Mouse (Mus musculus): ENCODE measurements around the gene Adcy6. TPM values are rescaled to one million over a fixed set of nuclear protein-coding genes. Genes with fewer than 3 reads are reported as not detected.

Adcy6 gene
- polyA plus RNA-seq, 1 experiment from 2014 or later = 6.4 TPM

DNA sequence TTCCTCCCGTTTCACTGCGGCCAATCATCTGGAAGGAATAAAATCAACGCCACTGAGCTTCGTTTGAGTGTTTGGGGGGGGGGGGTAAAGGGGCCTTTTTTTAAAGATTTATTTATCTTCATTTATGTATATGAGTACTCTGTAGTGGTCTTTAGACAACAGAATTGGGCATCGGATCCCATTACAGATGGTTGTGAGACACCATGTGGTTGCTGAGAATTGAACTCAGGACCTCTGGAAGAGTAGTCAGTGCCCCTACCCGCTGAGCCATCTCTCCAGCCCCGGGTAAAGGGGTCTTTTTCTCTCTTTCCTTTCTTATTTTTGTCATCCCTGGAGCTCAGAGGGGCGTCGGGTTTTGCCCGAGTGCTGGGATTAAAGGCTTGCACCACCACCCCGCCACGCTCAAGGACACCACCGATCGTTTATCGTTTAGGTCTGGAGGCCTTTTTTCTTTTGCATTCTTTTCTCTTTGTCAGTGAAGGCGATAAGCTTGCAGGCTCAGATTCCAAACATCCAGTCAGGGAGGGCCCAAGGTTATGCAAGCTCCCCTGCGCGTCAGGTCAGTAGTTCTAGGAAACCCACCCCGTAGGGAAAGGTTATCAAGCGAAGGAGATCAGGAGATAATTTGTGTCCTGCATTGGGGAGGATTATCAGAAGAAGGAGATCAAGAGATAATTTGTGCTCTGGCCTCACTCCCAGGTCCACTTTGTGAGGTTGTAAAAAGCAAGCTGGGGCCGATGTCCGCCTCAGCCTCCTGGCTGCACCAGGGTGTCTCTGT, 41.4 kb downstream of the Adcy6 start:
- no peaks in the 10 kb centered on the region for H3K27me3 ChIP-seq (replicated peaks; ENCODE audit: control insufficient read depth, insufficient read depth, low read length)
- H3K27ac ChIP-seq (ENCODE audit: low read depth, low read length) = peak overlapping the region; percentile 89
- WGBS = 10% methylated on average over 22 of the region's 22 CpGs
- H3K4me1 ChIP-seq (ENCODE audit: control insufficient read depth, insufficient read depth, low read length) = peaks cover 20% of the 10 kb centered on the region
- DNase-seq (ENCODE audit: low spot score) (peak; percentile 4), ATAC-seq (peak; percentile 8; the same call in 1 of the 2 replicates)
- H3K9ac ChIP-seq (ENCODE audit: low read length) = peak overlapping the region; percentile 84
- peaks cover 12% of the 10 kb centered on the region; the same call in 1 of the 2 replicates for H3K36me3 ChIP-seq (ENCODE audit: control insufficient read depth, insufficient read depth, low read length)
- no peaks in the 10 kb centered on the region for H3K9me3 ChIP-seq (replicated peaks; ENCODE audit: control insufficient read depth, low read length)
- peak overlapping the region; percentile 92 for H3K4me3 ChIP-seq (ENCODE audit: low read depth, low read length)
- peak overlapping the region; percentile 50 for H3K4me2 ChIP-seq (ENCODE audit: low read length)

- H3K9me3 ChIP-seq (replicated peaks; ENCODE audit: control insufficient read depth, low read length) = no peaks in the 10 kb centered on the region
- ATAC-seq = peak; percentile 98
- peak overlapping the region; percentile 98 for H3K4me2 ChIP-seq (ENCODE audit: low read length)
- H3K9ac ChIP-seq (ENCODE audit: low read length) = peak overlapping the region; percentile 90
- under 1% methylated on average over 88 of the region's 88 CpGs for WGBS
- H3K36me3 ChIP-seq (ENCODE audit: control insufficient read depth, insufficient read depth, low read length) = peaks cover 22% of the 10 kb centered on the region; the same call in 1 of the 2 replicates
- peak; percentile 100 for DNase-seq (ENCODE audit: low spot score)
- no peaks in the 10 kb centered on the region for H3K27me3 ChIP-seq (replicated peaks; ENCODE audit: control insufficient read depth, insufficient read depth, low read length)
- peaks cover 20% of the 10 kb centered on the region for H3K4me1 ChIP-seq (ENCODE audit: control insufficient read depth, insufficient read depth, low read length)
- H3K27ac ChIP-seq (ENCODE audit: low read depth, low read length) = peak overlapping the region; percentile 89
- peak overlapping the region; percentile 92 for H3K4me3 ChIP-seq (ENCODE audit: low read depth, low read length)
Observed at GRCm38 (mm10) chr15:98567278-98568134, 42.4 kb downstream of the Adcy6 start.

- peak overlapping the region; percentile 98 for H3K4me2 ChIP-seq (ENCODE audit: low read length)
- peaks cover 22% of the 10 kb centered on the region; the same call in 1 of the 2 replicates for H3K36me3 ChIP-seq (ENCODE audit: control insufficient read depth, insufficient read depth, low read length)
- peak overlapping the region; percentile 88 for H3K27ac ChIP-seq (ENCODE audit: low read depth, low read length)
- H3K27me3 ChIP-seq (replicated peaks; ENCODE audit: control insufficient read depth, insufficient read depth, low read length) = no peaks in the 10 kb centered on the region
- DNase-seq (ENCODE audit: low spot score) (no peak), ATAC-seq (no peak)
- peak overlapping the region; percentile 92 for H3K4me3 ChIP-seq (ENCODE audit: low read depth, low read length)
- WGBS = under 1% methylated on average over 15 of the region's 15 CpGs
- peak overlapping the region; percentile 90 for H3K9ac ChIP-seq (ENCODE audit: low read length)
- no peaks in the 10 kb centered on the region for H3K9me3 ChIP-seq (replicated peaks; ENCODE audit: control insufficient read depth, low read length)
- H3K4me1 ChIP-seq (ENCODE audit: control insufficient read depth, insufficient read depth, low read length) = peaks cover 20% of the 10 kb centered on the region
Observed at GRCm38 (mm10) chr15:98566973-98567277, 43.0 kb downstream of the Adcy6 start.

DNA sequence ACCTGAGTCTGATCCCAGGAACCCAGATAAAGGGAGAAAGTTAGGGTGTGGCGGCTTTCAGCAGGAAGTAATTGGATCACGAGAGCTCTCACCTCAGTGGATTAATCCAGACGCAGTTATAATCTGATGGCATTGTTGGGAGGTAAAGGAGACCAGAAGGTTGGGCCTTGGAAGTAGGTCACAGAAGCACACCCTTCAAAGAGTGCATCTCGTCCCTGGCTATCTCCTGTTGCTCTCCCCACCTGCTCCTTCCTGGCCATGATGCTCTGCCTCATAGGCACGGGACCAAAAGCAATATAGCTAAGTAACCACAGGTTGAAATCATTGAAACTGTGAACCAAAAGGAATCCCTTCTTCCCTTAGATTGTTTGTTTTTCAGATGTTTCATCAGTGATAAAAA, 52.7 kb downstream of the Adcy6 start:
- H3K4me3 ChIP-seq (ENCODE audit: low read depth, low read length) = no peak overlapping the region

DNA sequence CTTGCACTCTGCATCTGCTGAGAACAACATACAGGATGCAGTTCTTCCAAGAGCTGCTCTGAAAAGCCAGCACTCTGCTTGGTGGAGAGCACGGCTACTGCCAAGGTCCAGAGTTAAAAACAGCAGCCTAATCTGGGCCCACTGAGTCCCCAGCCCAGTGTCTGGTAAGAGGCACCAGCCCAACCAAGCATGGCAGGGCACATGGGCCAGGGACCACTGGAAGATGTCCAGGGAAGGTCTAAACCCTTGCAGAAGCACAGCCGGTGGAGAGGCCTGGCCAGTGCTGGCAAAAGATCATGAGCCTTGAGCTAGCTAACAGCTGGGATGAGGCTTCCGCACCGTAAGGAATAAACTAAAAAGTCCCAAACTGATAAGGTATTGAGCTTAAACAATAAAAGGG, 54.0 kb downstream of the Adcy6 start:
- peaks cover 71% of the 10 kb centered on the region for H3K36me3 ChIP-seq (ENCODE audit: control insufficient read depth, insufficient read depth, low read length)
- no peak for DNase-seq (ENCODE audit: low spot score)
- H3K4me1 ChIP-seq (ENCODE audit: control insufficient read depth, insufficient read depth, low read length) = no peaks in the 10 kb centered on the region
- no peak overlapping the region for H3K4me2 ChIP-seq (ENCODE audit: low read length)
- no peak overlapping the region for H3K4me3 ChIP-seq (ENCODE audit: low read depth, low read length)
- H3K9me3 ChIP-seq (replicated peaks; ENCODE audit: control insufficient read depth, low read length) = no peaks in the 10 kb centered on the region
- ATAC-seq = no peak
- no peak overlapping the region for H3K9ac ChIP-seq (ENCODE audit: low read length)
- 95% methylated on average over 4 of the region's 4 CpGs for whole genome bisulfite sequencing
- H3K27me3 ChIP-seq (replicated peaks; ENCODE audit: control insufficient read depth, insufficient read depth, low read length) = no peaks in the 10 kb centered on the region
- no peak overlapping the region for H3K27ac ChIP-seq (ENCODE audit: low read depth, low read length)

More for the DNA sequence above, 52.7 kb downstream of the Adcy6 start:
- DNase-seq (ENCODE audit: low spot score) (no peak), ATAC-seq (no peak)
- Histone ChIP-seq H3K4me1 (ENCODE audit: control insufficient read depth, insufficient read depth, low read length) (no peaks in the 10 kb centered on the region), H3K9ac (ENCODE audit: low read length) (no peak overlapping the region), H3K9me3 (replicated peaks; ENCODE audit: control insufficient read depth, low read length) (no peaks in the 10 kb centered on the region), H3K36me3 (ENCODE audit: control insufficient read depth, insufficient read depth, low read length) (peaks cover 61% of the 10 kb centered on the region), H3K4me2 (ENCODE audit: low read length) (no peak overlapping the region), H3K27me3 (replicated peaks; ENCODE audit: control insufficient read depth, insufficient read depth, low read length) (no peaks in the 10 kb centered on the region), H3K27ac (ENCODE audit: low read depth, low read length) (no peak overlapping the region)
- WGBS = 91% methylated on average over 5 of the region's 5 CpGs

DNA sequence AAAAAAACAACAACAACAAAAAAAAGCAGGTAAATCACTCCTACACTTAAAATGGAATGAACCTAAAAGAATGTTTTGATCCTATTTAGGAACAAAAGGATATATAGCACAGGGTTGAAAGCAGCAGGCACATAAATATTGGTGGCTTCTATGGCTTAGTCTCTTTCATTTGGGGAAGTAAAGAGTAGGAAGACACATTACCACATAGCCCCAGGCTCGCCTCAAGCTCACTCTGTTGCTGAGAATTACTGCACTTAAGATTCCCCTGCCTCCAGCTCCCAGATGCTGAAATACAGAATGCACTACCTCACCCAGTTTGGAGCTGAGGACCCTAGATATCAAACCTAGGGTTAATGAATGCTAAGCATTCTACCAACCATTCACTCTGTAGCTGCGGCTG, 57.1 kb downstream of the Adcy6 start:
- peaks cover 77% of the 10 kb centered on the region for H3K36me3 ChIP-seq (ENCODE audit: control insufficient read depth, insufficient read depth, low read length)
- no peaks in the 10 kb centered on the region for H3K4me1 ChIP-seq (ENCODE audit: control insufficient read depth, insufficient read depth, low read length)
- 95% methylated on average over 2 of the region's 2 CpGs for WGBS
- H3K9ac ChIP-seq (ENCODE audit: low read length) = no peak overlapping the region
- DNase-seq (ENCODE audit: low spot score) (no peak), ATAC-seq (no peak)
- H3K4me2 ChIP-seq (ENCODE audit: low read length) = no peak overlapping the region
- H3K9me3 ChIP-seq (replicated peaks; ENCODE audit: control insufficient read depth, low read length) = no peaks in the 10 kb centered on the region
- H3K27me3 ChIP-seq (replicated peaks; ENCODE audit: control insufficient read depth, insufficient read depth, low read length) = no peaks in the 10 kb centered on the region
- H3K4me3 ChIP-seq (ENCODE audit: low read depth, low read length) = no peak overlapping the region
- H3K27ac ChIP-seq (ENCODE audit: low read depth, low read length) = no peak overlapping the region

- no peak overlapping the region for H3K4me3 ChIP-seq (ENCODE audit: low read depth, low read length)
- H3K4me2 ChIP-seq (ENCODE audit: low read length) = no peak overlapping the region
- no peaks in the 10 kb centered on the region for H3K9me3 ChIP-seq (replicated peaks; ENCODE audit: control insufficient read depth, low read length)
- no peak overlapping the region for H3K27ac ChIP-seq (ENCODE audit: low read depth, low read length)
- no peaks in the 10 kb centered on the region for H3K4me1 ChIP-seq (ENCODE audit: control insufficient read depth, insufficient read depth, low read length)
- H3K27me3 ChIP-seq (replicated peaks; ENCODE audit: control insufficient read depth, insufficient read depth, low read length) = no peaks in the 10 kb centered on the region
- no peak overlapping the region for H3K9ac ChIP-seq (ENCODE audit: low read length)
- ATAC-seq (no peak), DNase-seq (ENCODE audit: low spot score) (no peak)
- H3K36me3 ChIP-seq (ENCODE audit: control insufficient read depth, insufficient read depth, low read length) = peaks cover 93% of the 10 kb centered on the region
- WGBS = 93% methylated on average over 5 of the region's 5 CpGs
Observed at GRCm38 (mm10) chr15:98546843-98547242, 63.0 kb downstream of the Adcy6 start.

DNA sequence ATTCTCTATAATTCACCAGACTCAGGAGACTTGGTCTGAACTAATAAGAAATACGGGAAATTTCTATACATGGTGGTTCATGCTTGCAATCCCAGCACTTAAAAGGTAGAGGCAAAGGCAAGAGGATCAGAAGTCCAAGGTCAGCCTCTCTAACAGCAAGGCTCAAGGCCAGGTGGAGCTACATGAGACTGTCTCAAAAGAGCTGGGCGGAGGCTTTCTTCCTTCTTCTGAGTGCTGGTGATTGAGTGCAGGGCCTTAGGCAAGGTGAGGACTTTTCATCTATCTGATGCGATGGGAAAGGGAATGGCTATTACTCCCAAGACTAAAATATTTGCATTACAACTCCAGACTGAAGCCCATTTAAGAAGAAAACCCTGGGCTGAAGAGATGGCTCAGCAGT, 64.7 kb downstream of the Adcy6 start:
- Histone ChIP-seq H3K36me3 (ENCODE audit: control insufficient read depth, insufficient read depth, low read length) (peaks cover 84% of the 10 kb centered on the region), H3K27ac (ENCODE audit: low read depth, low read length) (no peak overlapping the region), H3K27me3 (replicated peaks; ENCODE audit: control insufficient read depth, insufficient read depth, low read length) (no peaks in the 10 kb centered on the region), H3K4me1 (ENCODE audit: control insufficient read depth, insufficient read depth, low read length) (no peaks in the 10 kb centered on the region), H3K4me2 (ENCODE audit: low read length) (no peak overlapping the region), H3K9ac (ENCODE audit: low read length) (no peak overlapping the region), H3K4me3 (ENCODE audit: low read depth, low read length) (no peak overlapping the region), H3K9me3 (replicated peaks; ENCODE audit: control insufficient read depth, low read length) (no peaks in the 10 kb centered on the region)
- ATAC-seq = no peak
- DNase-seq (ENCODE audit: low spot score) = no peak
- 97% methylated on average over 3 of the region's 3 CpGs for WGBS

GRCm38 (mm10) chr15:98543341-98543740, 66.5 kb downstream of the Adcy6 start:
- WGBS = 71% methylated on average over 4 of the region's 4 CpGs
- peaks cover 80% of the 10 kb centered on the region for H3K36me3 ChIP-seq (ENCODE audit: control insufficient read depth, insufficient read depth, low read length)
- no peaks in the 10 kb centered on the region for H3K27me3 ChIP-seq (replicated peaks; ENCODE audit: control insufficient read depth, insufficient read depth, low read length)
- ATAC-seq = no peak
- H3K9me3 ChIP-seq (replicated peaks; ENCODE audit: control insufficient read depth, low read length) = no peaks in the 10 kb centered on the region
- H3K27ac ChIP-seq (ENCODE audit: low read depth, low read length) = no peak overlapping the region
- no peak overlapping the region for H3K9ac ChIP-seq (ENCODE audit: low read length)
- DNase-seq (ENCODE audit: low spot score) = no peak
- H3K4me3 ChIP-seq (ENCODE audit: low read depth, low read length) = no peak overlapping the region
- no peak overlapping the region for H3K4me2 ChIP-seq (ENCODE audit: low read length)
- no peaks in the 10 kb centered on the region for H3K4me1 ChIP-seq (ENCODE audit: control insufficient read depth, insufficient read depth, low read length)
